Mouse (Mus musculus) embryonic facial prominence, embryonic 10.5 days (tissue): ENCODE measurements around the gene Hist1h3c. TPM values are rescaled to one million over a fixed set of nuclear protein-coding genes. Genes with fewer than 3 reads are reported as not detected.
A peak's percentile ranks its signal among the peaks of the same experiment; 100 is the strongest.
"Not testable (repeated sequence)": the region's sequence is repeated elsewhere in the genome, so short reads cannot be mapped to it uniquely, and the experiment has no call there.

Experiments
- DNase-seq: peaks from one replicate; pipeline ENCODE4 v3.0.0-alpha.2; 2017; ENCODE audit warnings: low spot score
- H3K27ac ChIP-seq: fragments of 300-500 bp; sonication (generic); replicated peaks from 2 replicates; pipeline ENCODE4 v1.5.1; 2016; ENCODE audit warnings: mild to moderate bottlenecking
- H3K27me3 ChIP-seq: fragments of 300-500 bp; sonication (generic); replicated peaks from 2 replicates; pipeline ENCODE4 v1.6.1; 2016; ENCODE audit warnings: low read depth, mild to moderate bottlenecking; ENCODE audit not compliant: poor library complexity, severe bottlenecking
- H3K36me3 ChIP-seq: fragments of 300-500 bp; sonication (generic); replicated peaks from 2 replicates; pipeline ENCODE4 v1.6.1; 2016; ENCODE audit warnings: mild to moderate bottlenecking, moderate library complexity
- H3K4me1 ChIP-seq: fragments of 300-500 bp; sonication (generic); 2 replicates; pipeline ENCODE4 v1.6.1; 2016
- H3K4me3 ChIP-seq: fragments of 300-500 bp; sonication (generic); 2 replicates; pipeline ENCODE4 v1.5.1; 2016; ENCODE audit warnings: mild to moderate bottlenecking, moderate library complexity
- H3K9me3 ChIP-seq: fragments of 300-500 bp; sonication (generic); 2 replicates; pipeline ENCODE4 v1.6.1; 2016; ENCODE audit warnings: mild to moderate bottlenecking
- WGBS: fragments of 180-500 bp; shearing (Covaris S2); methylation state at CpG from one replicate; pipeline ENCODE4 v1.1.7; 2016; 5-methylcytosine and 5-hydroxymethylcytosine counted together
- polyA plus RNA-seq: library from polyadenylated mRNA; unstranded; fragments of >200 nt; fragmentation: Nextera tagmentation; extraction: Ambion mirVana; gene quantifications from 2 replicates; pipeline ENCODE4 v1.2.1, GENCODE M21; 2016

Gene Hist1h3c
- polyA plus RNA-seq, 1 experiment from 2014 or later = 10.0 TPM

- Histone ChIP-seq H3K27ac (peak overlapping the region; percentile 92), H3K4me3 (peak overlapping the region; percentile 70), H3K9me3 (no peaks in the 10 kb centered on the region), H3K4me1 (peaks cover 36% of the 10 kb centered on the region), H3K27me3 (no peaks in the 10 kb centered on the region), H3K36me3 (no peaks in the 10 kb centered on the region)
- under 1% methylated on average over 10 of the region's 10 CpGs for WGBS
- no peak for DNase-seq
Observed at GRCm38 (mm10) chr13:23763242-23763585, 17.8 kb upstream of the Hist1h3c start.

- Histone ChIP-seq H3K27ac (peak within 1 kb of the TSS; percentile 92), H3K4me3 (peak within 1 kb of the TSS; percentile 70), H3K4me1 (peaks cover 45% of the 10 kb centered on the region)
- not testable (repeated sequence) for H3K36me3 ChIP-seq, H3K27me3 ChIP-seq, H3K9me3 ChIP-seq
- DNase-seq = peak; percentile 74
- under 1% methylated on average over 38 of the region's 52 CpGs for WGBS
Observed at GRCm38 (mm10) chr13:23761871-23762821, 16.7 kb upstream of the Hist1h3c start, which contains the start of gene Hist1h3a. Hist1h3a (minus strand) TSS chr13:23762386.

DNA sequence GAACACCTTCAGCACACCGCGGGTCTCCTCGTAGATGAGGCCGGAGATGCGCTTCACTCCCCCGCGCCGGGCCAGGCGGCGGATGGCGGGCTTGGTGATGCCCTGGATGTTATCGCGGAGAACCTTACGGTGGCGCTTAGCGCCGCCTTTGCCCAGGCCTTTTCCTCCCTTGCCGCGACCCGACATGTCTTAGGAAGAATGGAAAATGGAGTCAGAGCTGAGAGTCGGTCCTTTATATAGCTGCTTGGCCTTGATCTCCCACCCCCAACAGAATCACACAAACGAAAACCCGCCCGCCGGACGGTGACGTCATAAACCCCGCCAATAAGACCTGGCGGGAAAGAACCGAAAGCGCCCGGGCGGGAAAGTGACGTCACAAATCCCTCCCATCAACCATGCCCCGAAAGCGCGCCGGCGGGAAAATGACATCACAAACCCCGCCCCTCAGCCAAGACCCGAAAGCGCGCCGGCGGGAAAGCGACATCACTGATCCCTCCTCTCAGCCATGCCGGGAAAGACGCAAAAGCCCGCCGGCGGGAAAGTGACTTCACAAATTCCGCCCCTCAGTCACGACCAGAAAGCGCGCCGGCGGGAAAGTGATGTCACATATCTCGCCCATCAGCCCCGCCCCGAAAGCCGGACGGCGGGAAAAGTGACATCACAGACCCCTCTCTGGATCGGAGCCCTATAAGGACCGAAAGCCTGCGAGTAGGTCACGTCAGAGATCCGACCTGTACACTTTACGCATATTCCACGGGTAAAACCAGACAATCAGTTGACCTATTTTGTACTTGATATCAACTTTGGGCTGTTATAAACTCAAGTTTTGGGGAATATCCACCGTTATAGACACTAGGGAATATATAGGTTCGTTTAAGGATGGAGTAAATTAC is 15.8 kb upstream of the Hist1h3c start, which contains the start of gene Hist1h4a:
Gene Hist1h4a, minus strand, starts transcription at position 259 of the 893 bp plus-strand sequence.
- under 1% methylated on average over 69 of the region's 72 CpGs for WGBS
- Histone ChIP-seq H3K36me3 (no peaks in the 10 kb centered on the region), H3K9me3 (no peaks in the 10 kb centered on the region), H3K4me1 (peaks cover 46% of the 10 kb centered on the region), H3K4me3 (peak within 1 kb of the TSS; percentile 70), H3K27me3 (no peaks in the 10 kb centered on the region), H3K27ac (peak within 1 kb of the TSS; percentile 92)
- peak; percentile 99 for DNase-seq

- Histone ChIP-seq H3K4me1 (peaks cover 46% of the 10 kb centered on the region), H3K9me3 (no peaks in the 10 kb centered on the region), H3K36me3 (no peaks in the 10 kb centered on the region), H3K27ac (peak overlapping the region; percentile 92), H3K27me3 (no peaks in the 10 kb centered on the region), H3K4me3 (peak overlapping the region; percentile 70)
- WGBS = 2% methylated on average over 23 of the region's 27 CpGs
- peak; percentile 63 for DNase-seq
Observed at GRCm38 (mm10) chr13:23760240-23760971, 15.0 kb upstream of the Hist1h3c start.

DNA sequence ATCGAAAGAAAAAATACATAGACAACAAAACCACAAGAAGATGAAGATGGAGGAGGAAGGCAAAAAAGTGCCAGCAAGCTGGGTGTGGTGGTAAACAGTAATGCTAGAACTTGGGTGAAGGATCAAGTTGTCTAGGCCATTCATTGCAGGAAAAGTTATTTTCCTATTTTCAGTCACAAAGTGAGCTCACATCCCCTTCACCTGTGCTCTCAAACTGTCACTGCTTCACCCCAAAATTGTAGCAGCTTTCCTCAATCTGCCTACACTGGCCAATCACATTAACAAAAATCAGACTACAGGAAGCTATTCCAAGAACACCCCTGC is 14.5 kb upstream of the Hist1h3c start:
- H3K27ac ChIP-seq = peak overlapping the region; percentile 92
- H3K4me3 ChIP-seq = peak overlapping the region; percentile 70
- DNase-seq = no peak
- H3K4me1 ChIP-seq = peaks cover 46% of the 10 kb centered on the region
- no peaks in the 10 kb centered on the region for H3K9me3 ChIP-seq
- WGBS = 65% methylated on average over 1 of the region's 1 CpGs
- no peaks in the 10 kb centered on the region for H3K27me3 ChIP-seq
- no peaks in the 10 kb centered on the region for H3K36me3 ChIP-seq

- no peaks in the 10 kb centered on the region for H3K36me3 ChIP-seq
- H3K4me1 ChIP-seq = peaks cover 40% of the 10 kb centered on the region
- no peak overlapping the region for H3K4me3 ChIP-seq
- WGBS = 82% methylated on average over 3 of the region's 3 CpGs
- H3K27ac ChIP-seq = peak overlapping the region; percentile 92
- H3K9me3 ChIP-seq = no peaks in the 10 kb centered on the region
- H3K27me3 ChIP-seq = no peaks in the 10 kb centered on the region
- DNase-seq = no peak
Observed at GRCm38 (mm10) chr13:23759251-23759771, 13.9 kb upstream of the Hist1h3c start.

DNA sequence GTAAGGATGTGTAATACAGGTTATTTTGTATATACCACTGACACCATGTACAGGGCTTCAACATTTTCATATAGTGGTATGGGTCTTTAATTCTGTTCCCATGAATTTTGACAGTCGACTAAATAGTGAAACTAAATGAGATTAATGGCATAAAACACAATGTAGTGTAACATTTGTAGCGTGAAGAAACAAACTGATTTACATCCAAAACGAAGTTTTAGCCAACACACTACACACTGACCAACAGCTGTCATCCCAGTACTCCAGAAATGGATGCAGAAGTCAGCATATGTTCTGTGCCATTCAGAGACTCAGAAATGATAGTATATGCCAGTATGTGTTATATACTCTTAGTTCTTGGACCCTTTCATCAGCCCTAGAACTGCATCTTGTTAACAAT is 12.5 kb upstream of the Hist1h3c start:
- 48% methylated on average over 3 of the region's 3 CpGs for WGBS
- Histone ChIP-seq H3K27me3 (no peaks in the 10 kb centered on the region), H3K36me3 (no peaks in the 10 kb centered on the region), H3K4me3 (peak overlapping the region; percentile 60), H3K9me3 (no peaks in the 10 kb centered on the region), H3K27ac (peak overlapping the region; percentile 92), H3K4me1 (peaks cover 33% of the 10 kb centered on the region)
- DNase-seq = no peak

DNA sequence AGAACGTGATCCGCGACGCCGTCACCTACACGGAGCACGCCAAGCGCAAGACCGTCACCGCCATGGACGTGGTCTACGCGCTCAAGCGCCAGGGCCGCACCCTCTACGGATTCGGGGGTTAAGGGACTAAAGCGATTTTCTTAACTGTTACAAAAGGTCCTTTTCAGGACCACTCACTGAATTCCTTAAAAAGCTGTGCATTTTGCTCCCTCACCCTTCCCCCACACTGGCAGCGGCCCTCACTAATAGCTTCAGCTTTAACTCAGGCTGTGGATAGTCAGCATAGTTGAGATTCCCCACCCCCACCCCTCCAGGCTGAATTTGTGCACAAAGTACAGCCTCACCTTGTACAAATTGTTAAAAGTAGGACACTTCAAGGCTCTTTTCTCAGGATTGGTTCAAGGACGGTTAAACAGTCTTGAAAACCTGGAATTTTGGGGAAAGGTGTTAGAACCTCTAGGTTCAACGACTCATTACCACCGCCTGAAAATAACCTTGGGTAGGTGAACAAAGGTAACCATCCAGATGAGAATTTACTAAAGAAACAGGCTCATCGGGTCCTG is 11.9 kb upstream of the Hist1h3c start:
- WGBS = 1% methylated on average over 21 of the region's 23 CpGs
- Histone ChIP-seq H3K4me1 (peaks cover 27% of the 10 kb centered on the region), H3K4me3 (peak overlapping the region; percentile 60), H3K27ac (peak overlapping the region; percentile 92), H3K27me3 (no peaks in the 10 kb centered on the region), H3K9me3 (no peaks in the 10 kb centered on the region), H3K36me3 (no peaks in the 10 kb centered on the region)
- peak; percentile 75 for DNase-seq

- peak within 1 kb of the TSS; percentile 92 for H3K27ac ChIP-seq
- H3K4me1 ChIP-seq = peaks cover 27% of the 10 kb centered on the region
- peak; percentile 91 for DNase-seq
- H3K36me3 ChIP-seq = no peaks in the 10 kb centered on the region
- peak within 1 kb of the TSS; percentile 60 for H3K4me3 ChIP-seq
- no peaks in the 10 kb centered on the region for H3K9me3 ChIP-seq
- H3K27me3 ChIP-seq = no peaks in the 10 kb centered on the region
- WGBS = under 1% methylated on average over 17 of the region's 22 CpGs
Observed at GRCm38 (mm10) chr13:23756790-23757189, 11.4 kb upstream of the Hist1h3c start, which contains the start of gene Hist1h4b. Hist1h4b (plus strand) TSS chr13:23757013.

- Histone ChIP-seq H3K27ac (peak overlapping the region; percentile 85), H3K4me1 (peaks cover 21% of the 10 kb centered on the region), H3K36me3 (no peaks in the 10 kb centered on the region), H3K27me3 (no peaks in the 10 kb centered on the region), H3K9me3 (no peaks in the 10 kb centered on the region), H3K4me3 (no peak overlapping the region)
- DNase-seq = no peak
Observed at GRCm38 (mm10) chr13:23755000-23755399, 9.6 kb upstream of the Hist1h3c start.

DNA sequence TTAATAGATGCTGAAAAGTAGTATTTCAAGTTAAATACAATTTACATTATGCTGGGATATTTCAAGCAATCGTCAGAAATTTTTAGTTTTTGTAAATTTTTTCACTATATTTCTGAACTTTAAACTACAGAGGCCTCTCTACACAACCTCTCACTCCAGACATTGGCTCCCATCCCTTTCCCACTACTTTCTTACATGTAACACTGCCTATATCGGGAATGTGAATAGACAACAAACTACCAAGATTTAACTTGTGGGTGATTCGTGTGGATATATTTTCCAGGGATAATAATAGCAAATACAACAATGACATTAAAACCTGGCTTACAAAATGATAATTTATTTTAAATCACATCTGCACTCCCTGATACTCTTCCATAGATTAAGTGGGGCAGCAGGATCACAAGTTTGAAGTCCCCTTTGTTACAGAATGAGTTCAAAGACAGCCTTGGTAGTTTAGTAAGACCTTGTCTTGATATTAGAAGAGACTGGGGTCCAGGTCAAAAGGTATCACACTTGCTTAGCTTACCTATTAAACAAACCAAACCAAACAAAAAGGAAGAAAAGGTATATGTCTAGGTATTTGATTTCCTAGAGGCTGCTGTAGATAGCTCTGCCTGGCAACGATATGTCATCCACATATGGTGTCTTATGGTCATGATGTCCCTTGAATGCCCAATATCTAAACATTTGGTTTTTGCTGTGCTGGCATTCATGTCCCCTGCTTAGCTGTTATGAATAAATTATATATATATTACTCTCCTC is 8.1 kb upstream of the Hist1h3c start:
- Histone ChIP-seq H3K9me3 (no peaks in the 10 kb centered on the region), H3K36me3 (no peaks in the 10 kb centered on the region), H3K4me1 (peaks cover 18% of the 10 kb centered on the region), H3K4me3 (peak overlapping the region; percentile 61), H3K27me3 (no peaks in the 10 kb centered on the region), H3K27ac (peak overlapping the region; percentile 91)
- WGBS = 64% methylated on average over 4 of the region's 4 CpGs
- no peak for DNase-seq
